Mouse (Mus musculus): ENCODE measurements around the gene D17H6S53E. TPM values are rescaled to one million over a fixed set of nuclear protein-coding genes. Genes with fewer than 3 reads are reported as not detected.

D17H6S53E gene
- total RNA-seq, 1 experiment: 11.2 TPM

GRCm38 (mm10) chr17:35090166-35090932 is 35.8 kb upstream of the D17H6S53E start:
- in situ Hi-C loops (cut with MboI; ENCODE audit: low sequenced_read_pairs in 2 of 2, unreplicated experiment in 2 of 2): no loop called here
- TF ChIP-seq HCFC1 (IDR thresholded peaks at IDR 0.05; ENCODE audit: borderline replicate concordance, insufficient read depth, low read length): no peak
- no peak for TF ChIP-seq CHD2 (IDR thresholded peaks at IDR 0.05; ENCODE audit: low read depth, low read length)
- no peak for TF ChIP-seq ZC3H11A (IDR thresholded peaks at IDR 0.05; ENCODE audit: borderline replicate concordance, low read depth, low read length)
- TF ChIP-seq ZNF384 (IDR thresholded peaks at IDR 0.05; ENCODE audit: low read depth, low read length): no peak
- TF ChIP-seq MAFK (IDR thresholded peaks at IDR 0.05; ENCODE audit: insufficient read depth, low read depth, low read length): no peak
- Histone ChIP-seq H3K9me3 (ENCODE audit: control insufficient read depth, insufficient read depth, low read depth, low read length) (no peaks in the 10 kb centered on the region), H3K36me3 (ENCODE audit: control insufficient read depth, insufficient read depth, low read length, poor library complexity, severe bottlenecking) (peaks cover 8% of the 10 kb centered on the region; the same call in 1 of the 2 replicates), H3K4me3 (ENCODE audit: insufficient read depth in 1 of 2, low read depth in 1 of 2, low read length in 2 of 2, poor library complexity in 1 of 2, severe bottlenecking in 1 of 2) (peak overlapping the region in 1 of 2 experiments; percentile 74; a peak in 2 of 4 replicates), H3K4me1 (ENCODE audit: control insufficient read depth in 2 of 2, insufficient read depth in 2 of 2, low read length in 2 of 2, poor library complexity in 1 of 2) (peaks cover 0 to 2% of the 10 kb centered on the region in 2 experiments; a peak in 1 of 4 replicates), H3K9ac (ENCODE audit: insufficient read depth, low read depth, low read length, poor library complexity, severe bottlenecking) (no peak overlapping the region), H3K27ac (ENCODE audit: insufficient read depth, low read depth, low read length, poor library complexity, severe bottlenecking) (no peak overlapping the region)
- no peak for DNase-seq (ENCODE audit: low read depth, low spot score)

- Histone ChIP-seq H3K9ac (ENCODE audit: insufficient read depth, low read depth, low read length, poor library complexity, severe bottlenecking) (no peak overlapping the region), H3K4me3 (ENCODE audit: insufficient read depth in 1 of 2, low read depth in 1 of 2, low read length in 2 of 2, poor library complexity in 1 of 2, severe bottlenecking in 1 of 2) (no peak overlapping the region), H3K36me3 (ENCODE audit: control insufficient read depth, insufficient read depth, low read length, poor library complexity, severe bottlenecking) (peaks cover 12% of the 10 kb centered on the region; the same call in 1 of the 2 replicates)
Observed at GRCm38 (mm10) chr17:35092403-35093198, 33.6 kb upstream of the D17H6S53E start.

GRCm38 (mm10) chr17:35094475-35095365 is 31.5 kb upstream of the D17H6S53E start:
- in situ Hi-C loops (cut with MboI; ENCODE audit: low sequenced_read_pairs in 2 of 2, unreplicated experiment in 2 of 2): no loop called here
- no peak overlapping the region for H3K9ac ChIP-seq (ENCODE audit: insufficient read depth, low read depth, low read length, poor library complexity, severe bottlenecking)

More at GRCm38 (mm10) chr17:35092403-35093198, 33.6 kb upstream of the D17H6S53E start:
- peaks cover 0 to 2% of the 10 kb centered on the region in 2 experiments; a peak in 1 of 4 replicates for H3K4me1 ChIP-seq (ENCODE audit: control insufficient read depth in 2 of 2, insufficient read depth in 2 of 2, low read length in 2 of 2, poor library complexity in 1 of 2)
- TF ChIP-seq ZC3H11A (IDR thresholded peaks at IDR 0.05; ENCODE audit: borderline replicate concordance, low read depth, low read length) (no peak), ZNF384 (IDR thresholded peaks at IDR 0.05; ENCODE audit: low read depth, low read length) (no peak), CHD2 (IDR thresholded peaks at IDR 0.05; ENCODE audit: low read depth, low read length) (no peak), HCFC1 (IDR thresholded peaks at IDR 0.05; ENCODE audit: borderline replicate concordance, insufficient read depth, low read length) (no peak), MAFK (IDR thresholded peaks at IDR 0.05; ENCODE audit: insufficient read depth, low read depth, low read length) (no peak)
- DNase-seq (ENCODE audit: low read depth, low spot score): no peak
- no peak overlapping the region for H3K27ac ChIP-seq (ENCODE audit: insufficient read depth, low read depth, low read length, poor library complexity, severe bottlenecking)
- in situ Hi-C loops (cut with MboI; ENCODE audit: low sequenced_read_pairs in 2 of 2, unreplicated experiment in 2 of 2): no loop called here
- no peaks in the 10 kb centered on the region for H3K9me3 ChIP-seq (ENCODE audit: control insufficient read depth, insufficient read depth, low read depth, low read length)

GRCm38 (mm10) chr17:35096597-35096996 is 29.6 kb upstream of the D17H6S53E start:
- Histone ChIP-seq H3K9ac (ENCODE audit: insufficient read depth, low read depth, low read length, poor library complexity, severe bottlenecking) (no peak overlapping the region), H3K4me3 (ENCODE audit: insufficient read depth in 1 of 2, low read depth in 1 of 2, low read length in 2 of 2, poor library complexity in 1 of 2, severe bottlenecking in 1 of 2) (no peak overlapping the region), H3K36me3 (ENCODE audit: control insufficient read depth, insufficient read depth, low read length, poor library complexity, severe bottlenecking) (peaks cover 21% of the 10 kb centered on the region; the same call in 1 of the 2 replicates), H3K4me1 (ENCODE audit: control insufficient read depth in 2 of 2, insufficient read depth in 2 of 2, low read length in 2 of 2, poor library complexity in 1 of 2) (peaks cover 0 to 8% of the 10 kb centered on the region in 2 experiments; a peak in 1 of 4 replicates), H3K27ac (ENCODE audit: insufficient read depth, low read depth, low read length, poor library complexity, severe bottlenecking) (no peak overlapping the region), H3K9me3 (ENCODE audit: control insufficient read depth, insufficient read depth, low read depth, low read length) (no peaks in the 10 kb centered on the region)
- TF ChIP-seq CHD2 (IDR thresholded peaks at IDR 0.05; ENCODE audit: low read depth, low read length) (no peak), ZNF384 (IDR thresholded peaks at IDR 0.05; ENCODE audit: low read depth, low read length) (no peak), MAFK (IDR thresholded peaks at IDR 0.05; ENCODE audit: insufficient read depth, low read depth, low read length) (no peak), HCFC1 (IDR thresholded peaks at IDR 0.05; ENCODE audit: borderline replicate concordance, insufficient read depth, low read length) (no peak), ZC3H11A (IDR thresholded peaks at IDR 0.05; ENCODE audit: borderline replicate concordance, low read depth, low read length) (no peak)
- DNase-seq (ENCODE audit: low read depth, low spot score): no peak
- in situ Hi-C loops (cut with MboI; ENCODE audit: low sequenced_read_pairs in 2 of 2, unreplicated experiment in 2 of 2): no loop called here

More at GRCm38 (mm10) chr17:35094475-35095365, 31.5 kb upstream of the D17H6S53E start:
- no peaks in the 10 kb centered on the region for H3K9me3 ChIP-seq (ENCODE audit: control insufficient read depth, insufficient read depth, low read depth, low read length)
- DNase-seq (ENCODE audit: low read depth, low spot score): no peak
- H3K27ac ChIP-seq (ENCODE audit: insufficient read depth, low read depth, low read length, poor library complexity, severe bottlenecking): no peak overlapping the region
- H3K4me1 ChIP-seq (ENCODE audit: control insufficient read depth in 2 of 2, insufficient read depth in 2 of 2, low read length in 2 of 2, poor library complexity in 1 of 2): peaks cover 0 to 4% of the 10 kb centered on the region in 2 experiments; a peak in 1 of 4 replicates
- H3K4me3 ChIP-seq (ENCODE audit: insufficient read depth in 1 of 2, low read depth in 1 of 2, low read length in 2 of 2, poor library complexity in 1 of 2, severe bottlenecking in 1 of 2): no peak overlapping the region
- TF ChIP-seq HCFC1 (IDR thresholded peaks at IDR 0.05; ENCODE audit: borderline replicate concordance, insufficient read depth, low read length) (no peak), ZC3H11A (IDR thresholded peaks at IDR 0.05; ENCODE audit: borderline replicate concordance, low read depth, low read length) (no peak), CHD2 (IDR thresholded peaks at IDR 0.05; ENCODE audit: low read depth, low read length) (no peak), ZNF384 (IDR thresholded peaks at IDR 0.05; ENCODE audit: low read depth, low read length) (no peak), MAFK (IDR thresholded peaks at IDR 0.05; ENCODE audit: insufficient read depth, low read depth, low read length) (no peak)
- peaks cover 16% of the 10 kb centered on the region; the same call in 1 of the 2 replicates for H3K36me3 ChIP-seq (ENCODE audit: control insufficient read depth, insufficient read depth, low read length, poor library complexity, severe bottlenecking)

Measured in ES-E14 (cell line).